In genomic region chr9:40321668-40322003, GRCm38 (mm10) we compare ENCODE assay signal across 13 mouse cellular contexts. TPM values are rescaled to one million over a fixed set of nuclear protein-coding genes. Genes with fewer than 3 reads are reported as not detected.
DNase-seq lines count a peak whose midpoint lies in the region; ATAC-seq lines count a peak whose summit lies in the region.
"Had no signal": no experiment of that assay in that cellular context is flagged by ENCODE, and none has a peak within 500 bp of the region (broad histone marks: within the 10 kb centered on the region; RNA-seq: fewer than 3 reads in every experiment).

No protein-coding gene starts in this region.

- no peak overlapping the region for H3K4me3 ChIP-seq in hindbrain, embryonic 12.5 days
- H3K4me3 ChIP-seq in hindbrain, embryonic 16.5 days (ENCODE audit: low read length), result no peak overlapping the region
- H3K4me3 ChIP-seq in intestine, embryonic 15.5 days (replicated peaks), result no peak overlapping the region
- H3K4me3 ChIP-seq in stomach, embryonic 14.5 days (ENCODE audit: low read depth, low read length), result no peak overlapping the region

- H3K4me1 ChIP-seq in hindbrain, embryonic 12.5 days, result peaks cover 10% of the 10 kb centered on the region
- no peaks in the 10 kb centered on the region for H3K4me1 ChIP-seq in hindbrain, embryonic 16.5 days (ENCODE audit: control insufficient read depth, insufficient read depth, low read depth, low read length)
- peaks cover 30% of the 10 kb centered on the region for H3K4me1 ChIP-seq in intestine, embryonic 15.5 days (replicated peaks)
- H3K4me1 ChIP-seq in stomach, embryonic 14.5 days (ENCODE audit: control insufficient read depth, insufficient read depth, low read length), result 0 out of 2 replicates have a peak, but pooled peaks cover 11% of the 10 kb centered on the region

- H3K27ac ChIP-seq in hindbrain, embryonic 12.5 days, result peak overlapping the region; percentile 57; the same call in 1 of the 2 replicates
- no peak overlapping the region for H3K27ac ChIP-seq in hindbrain, embryonic 16.5 days (ENCODE audit: low read depth, low read length)
- H3K27ac ChIP-seq in intestine, embryonic 15.5 days, result peak overlapping the region; percentile 72
- peak overlapping the region; percentile 77; the same call in 1 of the 2 replicates for H3K27ac ChIP-seq in stomach, embryonic 14.5 days (ENCODE audit: low read length)

- no peaks in the 10 kb centered on the region for H3K27me3 ChIP-seq in hindbrain, embryonic 12.5 days
- H3K27me3 ChIP-seq in hindbrain, embryonic 16.5 days (replicated peaks; ENCODE audit: control insufficient read depth, insufficient read depth, low read length), result no peaks in the 10 kb centered on the region
- no peaks in the 10 kb centered on the region for H3K27me3 ChIP-seq in intestine, embryonic 15.5 days (replicated peaks)
- H3K27me3 ChIP-seq in stomach, embryonic 14.5 days (ENCODE audit: control insufficient read depth, insufficient read depth, low read length), result no peaks in the 10 kb centered on the region

- H3K9me3 ChIP-seq in hindbrain, embryonic 12.5 days (replicated peaks), result no peaks in the 10 kb centered on the region
- no peaks in the 10 kb centered on the region for H3K9me3 ChIP-seq in hindbrain, embryonic 16.5 days (ENCODE audit: control insufficient read depth, low read length)
- no peaks in the 10 kb centered on the region for H3K9me3 ChIP-seq in intestine, embryonic 15.5 days
- no peaks in the 10 kb centered on the region for H3K9me3 ChIP-seq in stomach, embryonic 14.5 days (ENCODE audit: control insufficient read depth, low read depth, low read length)

- no peak for ATAC-seq in hindbrain, embryonic 12.5 days (ENCODE audit: low FRiP score)
- no peak for ATAC-seq in hindbrain, embryonic 16.5 days
- no peak for ATAC-seq in intestine, embryonic 15.5 days
- no peak for ATAC-seq in stomach, embryonic 14.5 days (ENCODE audit: insufficient number of reproducible peaks, insufficient read depth, low FRiP score, low read depth)
- ATAC-seq: inflammation-experienced regulatory T-cells, adult 6 months had no signal

- peaks cover 10% of the 10 kb centered on the region for H3K36me3 ChIP-seq in hindbrain, embryonic 12.5 days
- peaks cover 29% of the 10 kb centered on the region for H3K36me3 ChIP-seq in hindbrain, embryonic 16.5 days (ENCODE audit: control insufficient read depth, insufficient read depth, low read length)
- peaks cover 2% of the 10 kb centered on the region; the same call in 1 of the 2 replicates for H3K36me3 ChIP-seq in intestine, embryonic 15.5 days
- no peaks in the 10 kb centered on the region for H3K36me3 ChIP-seq in stomach, embryonic 14.5 days (ENCODE audit: control insufficient read depth, insufficient read depth, low read length)

- WGBS in hindbrain, embryonic 12.5 days, result 69% methylated on average over 3 of the region's 3 CpGs
- WGBS in hindbrain, embryonic 16.5 days, result 80% methylated on average over 3 of the region's 3 CpGs
- 60% methylated on average over 3 of the region's 3 CpGs for WGBS in intestine, embryonic 15.5 days
- WGBS in stomach, embryonic 14.5 days, result 58% methylated on average over 3 of the region's 3 CpGs

- no peak overlapping the region for H3K9ac ChIP-seq in hindbrain, embryonic 12.5 days
- H3K9ac ChIP-seq in hindbrain, embryonic 16.5 days (ENCODE audit: low read depth, low read length), result no peak overlapping the region
- H3K9ac ChIP-seq in intestine, embryonic 15.5 days, result no peak overlapping the region
- no peak overlapping the region for H3K9ac ChIP-seq in stomach, embryonic 14.5 days (replicated peaks; ENCODE audit: low read depth, low read length)

- peak; percentile 90 for DNase-seq in lung, postnatal 36 days
- DNase-seq in lung, postnatal 10 days, result no peak
- no peak for DNase-seq in urinary bladder, adult 18-20 months (ENCODE audit: low spot score in 2 of 2)
- DNase-seq in adrenal gland, postnatal 4 days (ENCODE audit: low spot score in 2 of 2), result no peak
- DNase-seq: cerebellum, postnatal 36 days; layer of hippocampus, postnatal 36 days had no signal

- no peak overlapping the region for H3K4me2 ChIP-seq in hindbrain, embryonic 12.5 days (replicated peaks)
- no peak overlapping the region for H3K4me2 ChIP-seq in hindbrain, embryonic 16.5 days (ENCODE audit: low read length)
- no peak overlapping the region for H3K4me2 ChIP-seq in intestine, embryonic 15.5 days (replicated peaks)
- no peak overlapping the region for H3K4me2 ChIP-seq in stomach, embryonic 14.5 days (replicated peaks; ENCODE audit: low read depth, low read length)

RNA-seq across cellular contexts. Expression of gene Scn3b, which starts 52.6 kb away (rescaled TPM):
- 49.9 and 58.2 TPM in 2 replicates for polyA plus RNA-seq in hindbrain, embryonic 12.5 days (2016; fragmentation: Nextera tagmentation; extraction: Ambion mirVana)
- polyA plus RNA-seq in hindbrain, embryonic 16.5 days (2015; fragmentation: Nextera tagmentation; extraction: Ambion mirVana), result 151 and 167 TPM in 2 replicates
- 4.5 and 6.2 TPM in 2 replicates for polyA plus RNA-seq in intestine, embryonic 15.5 days (2015; fragmentation: Nextera tagmentation; extraction: Ambion mirVana)
- polyA plus RNA-seq in stomach, embryonic 14.5 days (2014; fragmentation: Nextera tagmentation; extraction: Ambion mirVana), result 7.9 and 8.0 TPM in 2 replicates
- 10 to 100 TPM; 12.6 to 17.1 TPM for total RNA-seq in adrenal gland, postnatal 4 days (2021)
- total RNA-seq: granulocyte monocyte progenitor cell, adult 5-6 weeks; megakaryocyte-erythroid progenitor cell, adult 5-6 weeks had no signal
- polyA plus RNA-seq: inflammation-experienced regulatory T-cells, adult 6 months had no signal
